Mouse (Mus musculus) cerebellum, adult 18-20 months (tissue): ENCODE data around the gene Fbxl19.
"Not testable (repeated sequence)": the region's sequence is repeated elsewhere in the genome, so short reads cannot be mapped to it uniquely, and the experiment has no call there.

Experiments
- DNase-seq, 2 experiments: peaks; one replicate each; pipeline ENCODE4 v3.0.0; 2021

Fbxl19 gene

GRCm38 (mm10) chr7:127730170-127730569 lies 14.2 kb upstream of the Fbxl19 start:
- DNase-seq, result no peak

GRCm38 (mm10) chr7:127732066-127732465 lies 12.3 kb upstream of the Fbxl19 start, which contains the start of gene Ctf2:
Gene Ctf2, minus strand, starts transcription at chr7:127732166.
- DNase-seq, result not testable (repeated sequence)

GRCm38 (mm10) chr7:127745251-127745651 lies 908 bp downstream of the Fbxl19 start:
- peak; percentile 89 to 98 for DNase-seq

GRCm38 (mm10) chr7:127745652-127746493 lies 1.5 kb downstream of the Fbxl19 start:
- peak; percentile 94 to 100 for DNase-seq

GRCm38 (mm10) chr7:127746494-127747491 lies 2.5 kb downstream of the Fbxl19 start:
- peak; percentile 46 to 67 for DNase-seq

- DNase-seq, result no peak
Measured at GRCm38 (mm10) chr7:127747559-127748234, 3.4 kb downstream of the Fbxl19 start.

GRCm38 (mm10) chr7:127748235-127748560 lies 3.9 kb downstream of the Fbxl19 start:
- no peak for DNase-seq

- peak in 1 of 2 experiments; percentile 70 for DNase-seq
Measured at GRCm38 (mm10) chr7:127750131-127751127, 6.1 kb downstream of the Fbxl19 start.

GRCm38 (mm10) chr7:127751619-127752018 lies 7.3 kb downstream of the Fbxl19 start:
- DNase-seq, result no peak

- DNase-seq, result no peak
Measured at GRCm38 (mm10) chr7:127752069-127752468, 7.7 kb downstream of the Fbxl19 start.

- no peak for DNase-seq
Measured at GRCm38 (mm10) chr7:127753158-127753557, 8.8 kb downstream of the Fbxl19 start.

- no peak for DNase-seq
Measured at GRCm38 (mm10) chr7:127753741-127754140, 9.4 kb downstream of the Fbxl19 start.

- DNase-seq, result no peak
Measured at GRCm38 (mm10) chr7:127759716-127760115, 15.4 kb downstream of the Fbxl19 start.

- no peak for DNase-seq
Measured at GRCm38 (mm10) chr7:127760478-127760877, 16.1 kb downstream of the Fbxl19 start.

- DNase-seq, result peak; percentile 75 to 82
Measured at GRCm38 (mm10) chr7:127761026-127761425, 16.7 kb downstream of the Fbxl19 start.

- no peak for DNase-seq
Measured at GRCm38 (mm10) chr7:127763642-127764041, 19.3 kb downstream of the Fbxl19 start.

- DNase-seq, result no peak
Measured at GRCm38 (mm10) chr7:127765756-127766155, 21.4 kb downstream of the Fbxl19 start.

GRCm38 (mm10) chr7:127766851-127767609 lies 22.7 kb downstream of the Fbxl19 start:
- no peak for DNase-seq

- no peak for DNase-seq
Measured at GRCm38 (mm10) chr7:127767671-127768345, 23.5 kb downstream of the Fbxl19 start.

- DNase-seq, result no peak
Measured at GRCm38 (mm10) chr7:127768346-127768996, 24.1 kb downstream of the Fbxl19 start.
